In genomic region chr15:79932323-79932987, GRCm38 (mm10) we compare ENCODE assay signal across 8 mouse cellular contexts. TPM values are rescaled to one million over a fixed set of nuclear protein-coding genes. Genes with fewer than 3 reads are reported as not detected.
DNase-seq lines count a peak whose midpoint lies in the region; ATAC-seq and TF ChIP-seq lines count a peak whose summit lies in the region.

No protein-coding gene starts in this region.

- H3K36me3 ChIP-seq in MEL (ENCODE audit: control insufficient read depth in 1 of 2, insufficient read depth in 2 of 2, low read length in 2 of 2), result peaks cover 0 to 8% of the 10 kb centered on the region in 2 experiments; a peak in 2 of 4 replicates
- no peaks in the 10 kb centered on the region for H3K36me3 ChIP-seq in hindbrain, embryonic 11.5 days (ENCODE audit: control insufficient read depth, insufficient read depth, low read length)
- no peaks in the 10 kb centered on the region for H3K36me3 ChIP-seq in lung, postnatal 0 days (ENCODE audit: insufficient read depth, low read length)

- H3K9ac ChIP-seq in MEL (ENCODE audit: control insufficient read depth, low read depth, low read length, poor library complexity, severe bottlenecking), result peak overlapping the region; percentile 75
- H3K9ac ChIP-seq in hindbrain, embryonic 11.5 days (ENCODE audit: low read depth, low read length), result peak overlapping the region; percentile 59; the same call in 1 of the 2 replicates
- no peak overlapping the region for H3K9ac ChIP-seq in lung, postnatal 0 days (replicated peaks; ENCODE audit: low read depth)

- H3K4me1 ChIP-seq in MEL (ENCODE audit: control insufficient read depth in 1 of 2, insufficient read depth in 2 of 2, low read length in 2 of 2), result peaks cover 11 to 23% of the 10 kb centered on the region in 2 experiments
- H3K4me1 ChIP-seq in hindbrain, embryonic 11.5 days (replicated peaks; ENCODE audit: control insufficient read depth, insufficient read depth, low read length), result peaks cover 5% of the 10 kb centered on the region
- H3K4me1 ChIP-seq in lung, postnatal 0 days (ENCODE audit: insufficient read depth, low read depth, low read length), result peaks cover 9% of the 10 kb centered on the region

- peak overlapping the region; percentile 84 for H3K4me2 ChIP-seq in hindbrain, embryonic 11.5 days (replicated peaks; ENCODE audit: low read depth, low read length)
- peak overlapping the region; percentile 87 for H3K4me2 ChIP-seq in lung, postnatal 0 days (replicated peaks; ENCODE audit: low read depth, low read length)

- H3K4me3 ChIP-seq in MEL (ENCODE audit: control insufficient read depth in 1 of 2, insufficient read depth in 1 of 2, low read depth in 2 of 2, low read length in 2 of 2), result peak overlapping the region; percentile 65 to 73
- H3K4me3 ChIP-seq in hindbrain, embryonic 11.5 days (ENCODE audit: low read depth, low read length), result peak overlapping the region; percentile 65
- H3K4me3 ChIP-seq in lung, postnatal 0 days (ENCODE audit: low read depth, low read length), result peak overlapping the region; percentile 63

- WGBS in hindbrain, embryonic 11.5 days, result under 1% methylated on average over 52 of the region's 62 CpGs
- WGBS in lung, postnatal 0 days, result under 1% methylated on average over 56 of the region's 62 CpGs

- peak; percentile 68 for ATAC-seq in frontal cortex, adult (ENCODE audit: low TSS enrichment)
- ATAC-seq in hindbrain, embryonic 11.5 days (ENCODE audit: low FRiP score), result peak; percentile 50; the same call in 1 of the 2 replicates
- ATAC-seq in lung, postnatal 0 days, result peak; percentile 74

- no peak for TF ChIP-seq CTCF in MEL (IDR thresholded peaks at IDR 0.05 in 2 of 3, conservative IDR thresholded peaks at IDR 0.05 in 1 of 3; ENCODE audit: control insufficient read depth in 1 of 3, insufficient read depth in 1 of 3, low read depth in 2 of 3, low read length in 3 of 3, poor library complexity in 1 of 3, severe bottlenecking in 1 of 3)
- peak; percentile 54 for TF ChIP-seq CTCF in lung, postnatal 0 days (IDR thresholded peaks at IDR 0.05)

- peak; percentile 52 to 61; a peak in 2 of 4 replicates for TF ChIP-seq POLR2A in MEL (IDR thresholded peaks at IDR 0.05; ENCODE audit: control insufficient read depth in 1 of 2, insufficient read depth in 1 of 2, low read depth in 1 of 2, low read length in 2 of 2, poor library complexity in 1 of 2)

- H3K9me3 ChIP-seq in MEL (replicated peaks; ENCODE audit: insufficient read depth, low read length), result no peaks in the 10 kb centered on the region
- no peaks in the 10 kb centered on the region for H3K9me3 ChIP-seq in hindbrain, embryonic 11.5 days (ENCODE audit: control insufficient read depth, low read length)
- no peaks in the 10 kb centered on the region for H3K9me3 ChIP-seq in lung, postnatal 0 days (ENCODE audit: low read length)

- H3K79me2 ChIP-seq in MEL (ENCODE audit: control insufficient read depth, insufficient read depth, low read length, poor library complexity), result no peaks in the 10 kb centered on the region

- H3K27me3 ChIP-seq in MEL (ENCODE audit: control insufficient read depth in 1 of 2, insufficient read depth in 2 of 2, low read length in 2 of 2), result no peaks in the 10 kb centered on the region
- peaks cover 20% of the 10 kb centered on the region for H3K27me3 ChIP-seq in hindbrain, embryonic 11.5 days (ENCODE audit: control insufficient read depth, insufficient read depth, low read length)
- H3K27me3 ChIP-seq in lung, postnatal 0 days (replicated peaks; ENCODE audit: insufficient read depth, low read length), result peaks cover 5% of the 10 kb centered on the region; the same call in 1 of the 2 replicates

- no peak for TF ChIP-seq RAD21 in MEL (IDR thresholded peaks at IDR 0.05; ENCODE audit: low read depth, low read length)

- DNase-seq in MEL (ENCODE audit: low read depth, low spot score), result peak; percentile 93
- DNase-seq in cerebellum, adult 9-10 months, result peak; percentile 95
- peak; percentile 91 for DNase-seq in hindbrain, embryonic 11.5 days (ENCODE audit: low spot score)
- peak; percentile 82 to 89 for DNase-seq in layer of hippocampus, postnatal 10 days (ENCODE audit: low spot score in 2 of 2)
- peak; percentile 92 for DNase-seq in lung, postnatal 0 days (ENCODE audit: low spot score)
- peak; percentile 61 for DNase-seq in ovary, postnatal 10 days (ENCODE audit: low spot score)
- DNase-seq in thymus, postnatal 0 days (ENCODE audit: low spot score), result peak; percentile 93

- no peak for TF ChIP-seq EP300 in MEL (IDR thresholded peaks at IDR 0.05; ENCODE audit: low read depth in 1 of 2, low read length in 2 of 2)
- TF ChIP-seq EP300 in lung, postnatal 0 days (IDR thresholded peaks at IDR 0.05), result no peak

- H3K27ac ChIP-seq in MEL (ENCODE audit: control insufficient read depth, low read depth, low read length), result 0 out of 2 replicates have a peak overlapping the region, but pooled peaks have one; percentile 16
- H3K27ac ChIP-seq in hindbrain, embryonic 11.5 days (ENCODE audit: low read depth, low read length), result no peak overlapping the region
- H3K27ac ChIP-seq in lung, postnatal 0 days (ENCODE audit: low read length), result peak overlapping the region; percentile 27; the same call in 1 of the 2 replicates

TF ChIP-seq in MEL, 35 proteins besides CTCF, POLR2A, EP300 and RAD21:
- TF ChIP-seq RCOR1 (IDR thresholded peaks at IDR 0.05; ENCODE audit: low read depth, low read length), result no peak
- TF ChIP-seq SIN3A (IDR thresholded peaks at IDR 0.05; ENCODE audit: low read length), result no peak; the same call in 1 of the 2 replicates
- TF ChIP-seq NRF1 (IDR thresholded peaks at IDR 0.05; ENCODE audit: insufficient read depth, low read depth, low read length, poor library complexity, severe bottlenecking), result peak; percentile 80
- TF ChIP-seq HCFC1 (IDR thresholded peaks at IDR 0.05; ENCODE audit: low read depth, low read length), result peak; percentile 54; the same call in 1 of the 2 replicates
- no peak for TF ChIP-seq MAFK (IDR thresholded peaks at IDR 0.05; ENCODE audit: borderline replicate concordance, low read depth, low read length)
- TF ChIP-seq TBP (IDR thresholded peaks at IDR 0.05; ENCODE audit: low read depth, low read length), result no peak
- TF ChIP-seq MXI1 (IDR thresholded peaks at IDR 0.05; ENCODE audit: low read depth, low read length), result peak; percentile 52; the same call in 1 of the 2 replicates
- no peak for TF ChIP-seq POLR2AphosphoS2 (IDR thresholded peaks at IDR 0.05; ENCODE audit: low read length)
- TF ChIP-seq NELFE (IDR thresholded peaks at IDR 0.05; ENCODE audit: low read depth, low read length), result peak; percentile 48
- TF ChIP-seq MAZ (IDR thresholded peaks at IDR 0.05; ENCODE audit: low read depth, low read length), result no peak
- no peak for TF ChIP-seq KAT2A (conservative IDR thresholded peaks at IDR 0.05; ENCODE audit: low read depth, low read length)
- no peak for TF ChIP-seq SMC3 (IDR thresholded peaks at IDR 0.05; ENCODE audit: low read depth, low read length)

RNA-seq across cellular contexts. Expression of gene Cbx7, which starts 38.5 kb away (rescaled TPM):
- total RNA-seq in MEL (2012; rRNA removed), result 2.9 and 3.7 TPM in 2 replicates
- polyA plus RNA-seq in MEL (2012; ENCODE audit: insufficient read depth in 1 of 2, insufficient read length in 2 of 2, low read depth in 1 of 2, low replicate concordance in 2 of 2, missing spikeins in 1 of 2), result 10 to 100 TPM in 1 of 2 experiments, not detected in 1; 11.1 TPM
- polyA plus RNA-seq in hindbrain, embryonic 11.5 days (2014; fragmentation: Nextera tagmentation; extraction: Ambion mirVana), result 1.7 and 2.2 TPM in 2 replicates
- 1 to 10 TPM; 7.9 to 9.6 TPM for total RNA-seq in layer of hippocampus, postnatal 10 days (2021)
- 4.1 and 4.5 TPM in 2 replicates for polyA plus RNA-seq in lung, postnatal 0 days (2015; fragmentation: Nextera tagmentation; extraction: Ambion mirVana)
- 8.3 and 10.1 TPM in 2 replicates for polyA plus RNA-seq in thymus, postnatal 0 days (2015; fragmentation: Nextera tagmentation; extraction: Ambion mirVana)

RNA-seq across cellular contexts. Expression of gene Apobec3, which starts 41.0 kb away (rescaled TPM):
- 17.2 and 22.2 TPM in 2 replicates for total RNA-seq in MEL (2012; rRNA removed)
- polyA plus RNA-seq in MEL (2012; ENCODE audit: insufficient read depth in 1 of 2, insufficient read length in 2 of 2, low read depth in 1 of 2, low replicate concordance in 2 of 2, missing spikeins in 1 of 2), result 10 to 100 TPM in 1 of 2 experiments, not detected in 1; 38.6 TPM
- polyA plus RNA-seq in hindbrain, embryonic 11.5 days (2014; fragmentation: Nextera tagmentation; extraction: Ambion mirVana), result 6.0 and 9.3 TPM in 2 replicates
- 1 to 10 TPM; 6.9 to 7.0 TPM for total RNA-seq in layer of hippocampus, postnatal 10 days (2021)
- 24.8 and 29.5 TPM in 2 replicates for polyA plus RNA-seq in lung, postnatal 0 days (2015; fragmentation: Nextera tagmentation; extraction: Ambion mirVana)
- polyA plus RNA-seq in thymus, postnatal 0 days (2015; fragmentation: Nextera tagmentation; extraction: Ambion mirVana), result 149 and 159 TPM in 2 replicates
